Mouse (Mus musculus) cerebellum, adult (tissue): ENCODE measurements at regions not wholly inside any gene's neighbourhood (a gene's known extent, or its start where the extent isn't known, plus 50 kb on each side); places are given as distances from the start of the nearest gene placed in this dataset.

Source experiments
- ATAC-seq: cut with Nextera tagmentation; 2 replicates; pipeline ENCODE4 v1.9.2; 2017; ENCODE audit warnings: mild to moderate bottlenecking, moderate library complexity, mixed read lengths; ENCODE audit not compliant: insufficient number of reproducible peaks, low FRiP score, low TSS enrichment

- ATAC-seq, result no peak
These were observed 102.1 kb upstream of the Spred1 start for GRCm38 (mm10) chr2:117018917-117019538.

GRCm38 (mm10) chr2:117019552-117019951 lies 101.6 kb upstream of the Spred1 start:
- ATAC-seq, result no peak

- no peak for ATAC-seq
These were observed 99.4 kb upstream of the Spred1 start for GRCm38 (mm10) chr2:117021787-117022186.

- ATAC-seq, result no peak
These were observed 97.7 kb upstream of the Spred1 start for GRCm38 (mm10) chr2:117023436-117023835.

- no peak for ATAC-seq
These were observed 94.1 kb upstream of the Spred1 start for GRCm38 (mm10) chr2:117027071-117027470.

- ATAC-seq, result no peak
These were observed 92.4 kb upstream of the Spred1 start for GRCm38 (mm10) chr2:117028771-117029170.

GRCm38 (mm10) chr2:117036197-117036872 lies 84.8 kb upstream of the Spred1 start:
- ATAC-seq, result no peak

- ATAC-seq, result no peak
These were observed 81.0 kb upstream of the Spred1 start for GRCm38 (mm10) chr2:117040211-117040610.

GRCm38 (mm10) chr2:117043831-117044230 lies 77.3 kb upstream of the Spred1 start:
- no peak for ATAC-seq

GRCm38 (mm10) chr2:117048290-117048730 lies 72.9 kb upstream of the Spred1 start:
- ATAC-seq, result no peak

- ATAC-seq, result no peak
These were observed 71.1 kb upstream of the Spred1 start for GRCm38 (mm10) chr2:117050061-117050460.

- no peak for ATAC-seq
These were observed 57.0 kb upstream of the Spred1 start for GRCm38 (mm10) chr2:117064126-117064525.

- ATAC-seq, result no peak
These were observed 50.8 kb upstream of the Spred1 start for GRCm38 (mm10) chr2:117070348-117070747.

GRCm38 (mm10) chr2:117071098-117071497 lies 50.1 kb upstream of the Spred1 start:
- ATAC-seq, result no peak
